Mouse (Mus musculus) macrophage (primary cell): ENCODE data around the gene Sec14l5. TPM values are rescaled to one million over a fixed set of nuclear protein-coding genes. Genes with fewer than 3 reads are reported as not detected.

Experiments
- H3K27ac ChIP-seq: fragments of 350-480 bp; formaldehyde crosslinking; 2 replicates; pipeline ENCODE4 v1.9.0; 2021
- H3K36me3 ChIP-seq: fragments of 350-480 bp; formaldehyde crosslinking; 2 replicates; pipeline ENCODE4 v1.9.0; 2021; ENCODE audit errors: inconsistent target
- H3K4me3 ChIP-seq: fragments of 350-480 bp; formaldehyde crosslinking; 2 replicates; pipeline ENCODE4 v1.9.0; 2021; ENCODE audit errors: inconsistent target
- H3K79me2 ChIP-seq: fragments of 350-480 bp; formaldehyde crosslinking; 2 replicates; pipeline ENCODE4 v1.9.0; 2021; ENCODE audit errors: inconsistent target
- WGBS: methylation state at CpG from one replicate; pipeline ENCODE4 v1.1.7; 2026; ENCODE audit warnings: inconsistent platforms; ENCODE audit not compliant: missing documents; 5-methylcytosine and 5-hydroxymethylcytosine counted together
- polyA plus RNA-seq: library from polyadenylated mRNA; stranded (reverse); fragments of 250-400 nt; gene quantifications from 3 replicates; pipeline ENCODE4 v1.2.4, GENCODE M21; 2018; ENCODE audit warnings: inconsistent platforms
- total RNA-seq, 78 experiments: library from RNA; depleted of rRNA; stranded (reverse); fragments of 250-400 nt; gene quantifications; 1 replicate in 9 of 78; 2 replicates in 24 of 78; 3 replicates in 43 of 78; 4 replicates in 2 of 78; pipeline ENCODE4 v1.2.4; 2018; ENCODE audit warnings: inconsistent platforms in 56 of 78

Gene Sec14l5
- total RNA-seq (2018; cell fraction: chromatin; rRNA removed) = under 1 TPM in 3 of 26 experiments, not detected in 23; 0.11 to 0.20 (median 0.20) TPM
- total RNA-seq (2018; cell fraction: cytosol; rRNA removed) = not detected
- under 1 TPM in 1 of 26 experiments, not detected in 25; 0.19 TPM for total RNA-seq (2018; cell fraction: nucleus; rRNA removed)
- polyA plus RNA-seq = not detected in 3 replicates

DNA sequence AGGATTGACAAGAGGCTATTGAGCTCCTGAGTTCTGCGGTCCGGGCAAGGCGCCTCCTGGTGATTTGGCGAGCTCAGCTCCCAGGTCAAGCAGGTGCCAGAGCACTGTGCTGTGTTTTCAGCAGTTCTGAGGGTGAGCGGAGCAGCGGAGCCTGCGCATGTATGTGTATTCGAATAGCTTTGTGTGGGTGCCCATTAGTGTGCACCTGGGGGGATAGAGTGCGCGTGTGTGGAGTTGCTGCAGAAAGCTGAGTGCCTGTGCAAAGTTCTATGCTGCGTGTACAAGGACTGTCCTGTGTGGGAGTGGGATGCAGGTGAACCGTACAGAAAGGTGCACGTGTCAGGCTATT is at the start of gene Sec14l5:
Gene Sec14l5 (plus strand): TSS at position 73 of the 349 bp plus-strand sequence.
- no peak within 1 kb of the TSS for H3K27ac ChIP-seq
- WGBS = 21% methylated on average over 13 of the region's 13 CpGs

DNA sequence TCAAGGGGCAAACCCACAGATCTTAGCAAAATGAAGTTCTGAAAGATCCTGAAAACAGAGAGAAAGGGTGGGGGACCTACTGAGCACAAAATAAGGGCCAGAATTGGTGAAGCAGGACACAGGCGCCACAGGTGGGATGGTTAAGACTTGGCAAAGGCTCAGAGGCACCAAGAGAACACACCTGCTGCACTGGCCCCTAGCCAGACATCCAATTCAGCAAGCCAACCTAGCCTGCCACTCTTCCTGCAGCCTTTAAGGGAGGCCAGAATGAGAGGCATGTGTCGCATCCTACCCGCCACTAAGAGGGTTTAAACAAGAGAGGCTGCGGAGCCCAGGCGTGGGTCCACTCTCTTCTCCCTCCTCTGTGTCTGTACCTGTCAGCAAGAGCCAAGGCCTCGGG is 45.9 kb upstream of the Sec14l5 start:
- Histone ChIP-seq H3K4me3 (no peak overlapping the region), H3K36me3 (no peaks in the 10 kb centered on the region), H3K27ac (no peak overlapping the region), H3K79me2 (no peaks in the 10 kb centered on the region)
- WGBS = 85% methylated on average over 6 of the region's 6 CpGs

More for the DNA sequence above, at the start of gene Sec14l5:
- Histone ChIP-seq H3K36me3 (no peaks in the 10 kb centered on the region), H3K4me3 (no peak within 1 kb of the TSS), H3K79me2 (no peaks in the 10 kb centered on the region)

DNA sequence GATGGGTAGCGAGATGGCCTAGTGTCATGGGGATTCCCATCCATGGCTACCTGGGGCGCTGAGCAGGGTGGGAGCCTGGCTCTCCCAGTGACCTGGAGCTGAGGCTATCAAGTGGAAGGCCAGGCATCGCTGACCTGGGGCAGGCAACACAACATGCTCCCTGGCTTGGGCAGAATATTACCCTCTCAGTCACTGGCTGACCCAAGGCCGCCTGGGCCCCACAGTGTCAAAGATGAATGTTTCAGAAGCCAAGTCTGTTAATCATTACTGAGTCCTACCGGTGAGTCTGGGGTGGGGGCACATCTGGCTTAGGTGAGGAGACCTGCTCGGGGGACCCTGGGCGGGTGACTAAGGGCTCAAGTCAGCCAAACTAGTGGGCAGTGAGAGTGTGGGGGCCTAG is 37.0 kb upstream of the Sec14l5 start:
- H3K27ac ChIP-seq = no peak overlapping the region
- WGBS = 95% methylated on average over 6 of the region's 7 CpGs

DNA sequence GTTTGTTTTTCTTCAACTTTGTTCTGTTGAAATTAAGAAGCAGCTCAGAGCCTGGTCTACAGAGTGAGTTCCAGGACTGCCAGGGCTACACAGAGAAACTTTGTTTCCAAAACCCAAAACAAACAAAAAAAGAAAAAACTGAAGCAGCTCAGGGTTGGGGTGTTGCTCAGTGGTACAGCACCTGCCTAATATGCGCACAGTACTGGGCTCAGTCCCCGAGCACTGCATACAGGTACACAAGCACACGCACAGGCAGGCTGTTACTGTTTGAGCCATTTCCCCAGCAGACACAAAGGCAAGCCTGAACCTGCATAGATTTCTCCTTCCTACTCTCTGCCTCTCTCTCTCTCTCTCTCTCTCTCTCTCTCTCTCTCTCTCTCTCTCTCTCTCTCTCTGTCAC is 35.9 kb upstream of the Sec14l5 start:
- Histone ChIP-seq H3K27ac (no peak overlapping the region), H3K36me3 (no peaks in the 10 kb centered on the region)
- 83% methylated on average over 3 of the region's 3 CpGs for WGBS

More for the DNA sequence above, 37.0 kb upstream of the Sec14l5 start:
- Histone ChIP-seq H3K36me3 (no peaks in the 10 kb centered on the region), H3K4me3 (no peak overlapping the region), H3K79me2 (no peaks in the 10 kb centered on the region)

DNA sequence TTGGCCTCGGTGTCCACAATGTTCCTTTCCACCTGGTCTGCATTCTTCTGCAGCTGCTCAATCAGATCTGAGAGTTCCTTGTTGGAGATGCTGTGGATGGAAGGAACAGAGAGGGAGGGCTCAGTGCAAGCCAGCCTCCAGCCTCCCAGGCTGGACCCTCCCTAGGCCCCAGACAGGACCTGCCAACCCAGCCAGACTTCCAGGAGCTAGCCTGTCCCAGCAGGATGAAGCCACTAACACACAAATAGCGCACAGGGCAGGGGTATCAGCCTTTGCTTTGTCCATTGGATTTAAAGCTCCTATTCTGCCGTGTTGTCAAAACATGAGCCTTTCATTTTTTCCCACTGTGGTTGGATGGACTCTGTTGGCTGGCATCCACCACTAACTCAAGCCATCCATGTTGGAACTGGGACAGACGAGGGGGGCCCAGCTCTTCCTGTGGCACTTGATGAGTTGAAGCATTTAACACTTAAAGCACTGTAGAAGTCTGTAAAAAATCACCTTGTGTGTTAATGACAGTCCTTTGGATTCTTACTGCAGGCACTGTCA is 33.8 kb upstream of the Sec14l5 start:
- H3K27ac ChIP-seq = no peak overlapping the region
- WGBS = 71% methylated on average over 4 of the region's 4 CpGs
- no peaks in the 10 kb centered on the region for H3K79me2 ChIP-seq
- H3K36me3 ChIP-seq = no peaks in the 10 kb centered on the region
- H3K4me3 ChIP-seq = no peak overlapping the region

More for the DNA sequence above, 35.9 kb upstream of the Sec14l5 start:
- Histone ChIP-seq H3K4me3 (no peak overlapping the region), H3K79me2 (no peaks in the 10 kb centered on the region)

DNA sequence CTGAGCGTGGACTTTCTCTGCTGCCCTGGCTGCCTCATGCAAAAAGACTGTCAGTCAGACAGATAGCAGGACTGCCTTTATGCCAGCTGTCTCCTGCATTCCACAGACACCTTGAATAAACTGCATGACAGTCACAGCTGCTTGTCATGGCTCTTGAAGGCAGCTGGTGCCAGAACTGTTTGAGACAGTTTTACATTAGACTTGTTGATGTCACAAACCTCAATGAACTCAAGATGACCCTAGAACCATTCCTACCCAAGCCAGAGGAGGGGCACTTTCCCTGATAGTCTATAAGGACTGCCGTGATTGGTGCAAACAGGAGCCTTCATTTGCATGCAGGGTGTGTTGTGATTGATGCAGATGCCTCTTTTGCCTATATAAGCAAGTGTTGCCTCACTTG is 33.3 kb upstream of the Sec14l5 start:
- H3K79me2 ChIP-seq = no peaks in the 10 kb centered on the region
- 91% methylated on average over 2 of the region's 2 CpGs for WGBS
- no peak overlapping the region for H3K27ac ChIP-seq

DNA sequence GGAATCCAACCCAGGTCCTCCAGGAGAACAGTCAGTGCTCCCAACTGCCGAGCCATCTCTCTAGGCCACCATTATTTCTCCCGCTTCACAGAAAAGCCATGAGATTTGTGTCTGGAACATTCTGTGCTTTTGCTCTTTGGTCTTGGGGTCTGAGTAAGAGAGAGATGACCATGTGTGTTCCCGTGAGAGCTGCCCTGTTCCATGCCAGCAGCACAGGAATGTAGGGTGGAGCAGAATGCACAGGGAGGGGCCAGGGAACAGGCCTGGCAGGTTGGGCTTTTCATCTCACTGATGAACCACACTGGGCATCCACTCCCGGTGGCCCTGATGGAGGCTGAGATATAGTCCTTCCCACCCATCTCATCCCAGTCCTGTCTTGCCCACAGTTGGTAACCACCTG is 27.5 kb upstream of the Sec14l5 start:
- H3K79me2 ChIP-seq = no peaks in the 10 kb centered on the region
- no peak overlapping the region for H3K4me3 ChIP-seq
- H3K27ac ChIP-seq = no peak overlapping the region
- WGBS = 83% methylated on average over 4 of the region's 4 CpGs
- no peaks in the 10 kb centered on the region for H3K36me3 ChIP-seq

More for the DNA sequence above, 33.3 kb upstream of the Sec14l5 start:
- no peak overlapping the region for H3K4me3 ChIP-seq
- no peaks in the 10 kb centered on the region for H3K36me3 ChIP-seq

DNA sequence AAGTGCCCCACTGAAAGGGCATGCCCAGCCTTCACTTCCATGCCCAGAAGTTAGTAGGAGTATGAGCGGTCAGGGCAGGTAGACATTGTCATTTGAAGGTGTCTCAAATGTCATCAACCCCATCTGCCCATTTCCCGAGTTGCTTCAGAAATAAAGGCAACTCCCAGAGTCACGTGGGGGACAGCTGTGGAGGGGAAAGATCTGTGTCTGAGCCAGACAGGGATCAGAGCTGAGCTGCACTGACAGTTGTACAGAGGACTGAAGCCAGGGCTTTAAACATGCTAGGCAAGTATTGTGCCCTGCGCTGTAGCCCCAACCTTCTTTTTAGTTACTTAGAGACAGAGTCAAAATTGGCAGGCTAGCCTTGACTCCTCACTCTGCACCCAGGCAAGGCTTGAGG is 27.1 kb upstream of the Sec14l5 start:
- Histone ChIP-seq H3K79me2 (no peaks in the 10 kb centered on the region), H3K27ac (no peak overlapping the region), H3K36me3 (no peaks in the 10 kb centered on the region), H3K4me3 (no peak overlapping the region)
- WGBS = 84% methylated on average over 4 of the region's 4 CpGs

DNA sequence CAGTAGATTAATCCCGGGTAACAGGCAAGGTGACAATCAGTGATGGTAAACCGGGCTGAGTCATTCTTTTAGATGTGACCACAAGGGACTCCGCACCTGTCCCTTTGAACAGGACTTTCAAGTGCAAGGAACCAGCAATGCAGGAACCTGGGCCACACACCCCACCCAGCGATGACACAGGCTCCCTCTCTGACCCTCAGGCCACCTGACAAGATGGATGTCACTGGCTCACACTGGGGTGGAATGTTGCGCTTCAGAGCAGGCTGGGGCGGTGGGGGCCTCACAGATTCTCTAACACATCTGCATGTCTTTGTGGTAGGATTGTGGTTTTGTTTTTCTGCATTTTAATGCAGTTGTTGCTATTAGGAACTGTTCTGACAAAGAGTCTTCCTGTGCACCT is 23.4 kb upstream of the Sec14l5 start:
- no peak overlapping the region for H3K4me3 ChIP-seq
- H3K27ac ChIP-seq = no peak overlapping the region
- 76% methylated on average over 5 of the region's 6 CpGs for WGBS
- no peaks in the 10 kb centered on the region for H3K79me2 ChIP-seq
- no peaks in the 10 kb centered on the region for H3K36me3 ChIP-seq

DNA sequence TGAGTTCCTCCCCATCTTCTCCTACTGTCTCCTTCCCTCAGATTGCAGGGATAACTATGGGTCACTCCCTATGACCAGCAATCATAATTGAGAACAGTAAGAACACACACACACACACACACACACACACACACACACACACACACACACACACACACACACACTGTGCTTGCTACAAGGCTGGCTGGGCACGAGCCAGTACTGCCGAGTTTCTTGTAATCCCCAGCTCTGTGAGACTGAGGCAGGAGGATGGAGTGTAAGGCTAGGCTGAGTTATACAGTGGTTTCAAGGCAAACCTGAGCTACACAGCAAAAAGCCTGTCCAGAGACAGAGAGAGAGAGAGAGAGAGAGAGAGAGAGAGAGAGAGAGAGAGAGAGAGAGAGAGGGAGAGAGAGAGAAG is 16.7 kb upstream of the Sec14l5 start:
- Histone ChIP-seq H3K79me2 (no peaks in the 10 kb centered on the region), H3K4me3 (no peak overlapping the region), H3K27ac (no peak overlapping the region), H3K36me3 (no peaks in the 10 kb centered on the region)
- WGBS = 90% methylated on average over 2 of the region's 2 CpGs

DNA sequence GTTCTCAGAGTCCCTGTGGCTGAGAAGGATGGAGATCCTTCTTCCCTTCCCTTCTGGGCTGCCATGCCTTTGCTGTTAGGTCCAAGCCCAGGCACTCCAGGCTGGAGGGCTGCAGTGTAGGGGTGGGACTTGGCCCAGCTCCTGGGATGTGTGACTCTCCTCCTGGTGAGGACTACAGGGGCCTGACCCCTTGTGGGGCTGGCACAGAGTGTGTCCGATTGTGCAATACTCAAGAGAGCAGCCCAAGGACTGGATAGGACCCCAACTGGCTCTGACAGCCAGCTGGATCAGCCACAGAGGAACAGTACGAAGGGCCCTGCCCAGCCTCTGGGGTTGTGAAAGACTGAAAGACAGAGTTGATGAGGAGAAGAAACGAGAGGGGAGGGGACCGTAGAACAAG is 16.1 kb upstream of the Sec14l5 start:
- Histone ChIP-seq H3K36me3 (no peaks in the 10 kb centered on the region), H3K79me2 (no peaks in the 10 kb centered on the region), H3K4me3 (no peak overlapping the region), H3K27ac (no peak overlapping the region)
- 5% methylated on average over 4 of the region's 4 CpGs for WGBS

DNA sequence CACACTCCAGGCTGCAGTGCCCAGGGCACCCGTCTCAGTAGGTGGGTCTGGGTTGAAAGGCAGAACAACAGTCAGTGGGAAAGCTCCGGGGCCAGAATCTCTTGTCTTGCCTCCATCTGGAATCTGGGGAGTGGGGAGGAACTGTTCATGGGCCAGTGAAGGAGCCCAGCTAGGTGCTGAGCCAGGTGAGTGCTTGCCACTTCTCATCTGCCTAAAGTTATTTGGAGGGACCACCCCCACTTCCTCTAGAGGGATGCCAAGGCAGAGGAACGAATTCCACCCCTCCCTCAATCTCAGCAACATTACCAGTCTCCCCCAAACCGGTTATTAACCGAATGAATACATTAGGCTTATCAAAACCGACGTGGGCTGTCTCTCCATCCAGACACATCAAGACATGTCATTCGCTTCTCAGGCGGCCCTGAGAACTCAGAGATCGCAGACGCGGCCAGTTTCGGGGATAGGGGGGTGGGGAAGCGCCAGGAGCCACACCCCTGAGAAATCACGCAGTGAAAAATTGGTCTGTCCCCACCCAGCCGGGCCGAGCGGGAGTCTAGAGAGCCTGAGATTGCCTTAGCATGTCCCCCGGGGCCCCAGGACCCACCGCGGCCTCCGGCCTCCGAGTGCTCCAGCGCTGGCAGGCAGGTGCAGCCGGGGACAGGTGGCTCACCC is 15.5 kb upstream of the Sec14l5 start:
- H3K27ac ChIP-seq = no peak overlapping the region
- H3K79me2 ChIP-seq = no peaks in the 10 kb centered on the region
- 4% methylated on average over 25 of the region's 25 CpGs for WGBS
- no peak overlapping the region for H3K4me3 ChIP-seq
- no peaks in the 10 kb centered on the region for H3K36me3 ChIP-seq

DNA sequence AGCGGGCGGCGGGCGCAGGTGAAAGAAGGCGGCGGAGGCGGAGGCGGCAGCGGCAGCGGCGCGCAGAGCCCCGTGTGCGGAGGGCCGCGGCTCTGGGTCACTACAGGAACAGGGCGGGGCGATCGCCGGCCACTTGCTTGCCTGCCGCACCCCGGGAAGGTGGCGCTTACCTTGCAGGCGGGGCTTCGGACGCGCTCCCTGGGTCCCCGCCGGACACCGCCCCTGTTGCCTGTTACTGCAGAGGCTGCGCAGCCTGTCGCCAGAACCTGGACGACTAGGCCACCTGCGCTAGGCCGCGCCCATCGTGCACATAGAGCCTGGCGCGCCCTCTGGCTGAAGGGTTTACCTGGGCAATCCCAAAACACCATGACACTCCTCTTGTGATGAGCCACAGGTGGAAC is 14.5 kb upstream of the Sec14l5 start, which contains the start of gene Ppl:
Gene Ppl (minus strand): TSS at position 21 of the 401 bp plus-strand sequence.
- H3K36me3 ChIP-seq = no peaks in the 10 kb centered on the region
- no peak within 1 kb of the TSS for H3K27ac ChIP-seq
- no peak within 1 kb of the TSS for H3K4me3 ChIP-seq
- 2% methylated on average over 39 of the region's 39 CpGs for WGBS
- no peaks in the 10 kb centered on the region for H3K79me2 ChIP-seq

DNA sequence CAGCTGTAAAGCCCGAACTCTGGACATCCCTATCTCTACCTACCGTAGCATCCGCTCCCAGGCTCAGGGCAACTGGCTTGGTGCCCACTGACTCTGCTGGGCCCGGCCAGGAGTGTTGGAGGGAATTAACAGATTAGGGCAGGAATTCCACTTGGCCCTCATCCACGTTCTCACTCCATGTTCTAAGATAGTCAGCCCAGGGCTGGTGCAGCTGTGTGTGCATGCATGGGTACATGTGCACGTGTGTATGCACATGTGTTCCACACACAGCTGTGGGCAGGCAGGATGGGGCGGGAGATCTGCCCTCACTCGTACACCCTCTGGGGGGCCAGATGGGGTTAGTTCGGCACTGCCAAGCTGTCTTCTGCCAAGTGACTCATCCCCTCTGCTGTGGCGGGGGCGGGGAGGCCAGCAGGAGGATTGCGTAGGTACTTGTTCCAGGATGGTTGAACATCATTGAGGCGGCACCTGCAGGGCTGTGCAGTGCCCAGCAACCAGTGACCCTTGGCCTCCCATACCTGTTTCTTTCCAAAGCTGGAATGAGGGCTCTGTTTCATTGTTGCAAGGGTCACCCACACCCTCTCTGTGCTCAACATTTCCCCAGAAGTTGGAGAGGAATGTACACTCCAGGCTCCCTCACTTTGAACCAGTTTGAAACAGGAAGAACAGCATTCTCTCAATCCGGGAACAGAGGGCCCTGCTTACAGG is 12.1 kb upstream of the Sec14l5 start:
- Histone ChIP-seq H3K36me3 (no peaks in the 10 kb centered on the region), H3K79me2 (no peaks in the 10 kb centered on the region), H3K27ac (no peak overlapping the region), H3K4me3 (no peak overlapping the region)
- 78% methylated on average over 14 of the region's 14 CpGs for WGBS
